In the genomic region with DNA sequence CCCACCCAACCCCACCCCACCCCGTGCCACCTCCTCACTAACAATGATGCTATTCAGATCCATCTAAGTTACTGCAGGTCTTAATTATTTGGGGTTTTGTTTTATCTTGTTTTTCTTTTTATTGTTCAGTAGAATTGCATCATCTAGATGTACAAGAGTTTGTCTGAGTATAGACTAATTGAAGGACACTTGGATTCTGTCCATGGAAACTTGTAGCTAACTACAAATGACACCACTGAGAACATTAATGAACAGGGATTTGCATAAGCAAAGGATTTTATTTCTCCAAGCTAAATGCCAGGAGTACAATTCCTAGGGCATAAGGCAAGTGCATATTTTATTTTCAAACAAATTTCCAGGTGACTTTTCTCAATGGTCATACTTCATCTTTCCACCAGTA, we compare ENCODE assay signal across 31 mouse cellular contexts.
"Had no signal": no experiment of that assay in that cellular context is flagged by ENCODE, and none has a peak within 500 bp of the region (broad histone marks: within the 10 kb centered on the region; RNA-seq: fewer than 3 reads in every experiment).

No protein-coding gene starts in this region.

- H3K27me3 ChIP-seq: limb, embryonic 12.5 days; limb, embryonic 13.5 days; limb, embryonic 15.5 days; liver, embryonic 12.5 days; liver, embryonic 13.5 days; liver, embryonic 15.5 days; lung, embryonic 15.5 days; megakaryocyte, embryonic 14.5 days; midbrain, embryonic 12.5 days; midbrain, embryonic 13.5 days; midbrain, embryonic 15.5 days had no signal

- H3K9ac ChIP-seq: limb, embryonic 12.5 days; limb, embryonic 13.5 days; limb, embryonic 15.5 days; liver, embryonic 12.5 days; liver, embryonic 13.5 days; liver, embryonic 14.5 days; liver, embryonic 15.5 days; liver, postnatal 0 days; lung, embryonic 14.5 days; lung, embryonic 15.5 days; midbrain, embryonic 12.5 days; midbrain, embryonic 13.5 days; midbrain, embryonic 15.5 days had no signal

- H3K27ac ChIP-seq: limb, embryonic 10.5 days; limb, embryonic 12.5 days; limb, embryonic 13.5 days; limb, embryonic 15.5 days; liver, embryonic 12.5 days; liver, embryonic 13.5 days; liver, embryonic 14.5 days; liver, embryonic 15.5 days; lung, embryonic 15.5 days; macrophage; midbrain, embryonic 10.5 days; midbrain, embryonic 12.5 days; midbrain, embryonic 13.5 days; midbrain, embryonic 15.5 days had no signal

- H3K4me2 ChIP-seq: limb, embryonic 12.5 days; limb, embryonic 13.5 days; limb, embryonic 15.5 days; liver, embryonic 11.5 days; liver, embryonic 12.5 days; liver, embryonic 13.5 days; liver, embryonic 15.5 days; lung, embryonic 14.5 days; lung, embryonic 15.5 days; midbrain, embryonic 11.5 days; midbrain, embryonic 12.5 days; midbrain, embryonic 13.5 days; midbrain, embryonic 15.5 days had no signal

- H3K9me3 ChIP-seq: limb, embryonic 10.5 days; limb, embryonic 12.5 days; limb, embryonic 13.5 days; limb, embryonic 15.5 days; liver, embryonic 12.5 days; liver, embryonic 13.5 days; liver, embryonic 15.5 days; lung, embryonic 15.5 days; megakaryocyte, embryonic 14.5 days; midbrain, embryonic 10.5 days; midbrain, embryonic 12.5 days; midbrain, embryonic 13.5 days; midbrain, embryonic 15.5 days had no signal

- ATAC-seq: liver, embryonic 12.5 days; liver, postnatal 0 days; lung, postnatal 0 days; midbrain, embryonic 13.5 days; midbrain, embryonic 15.5 days; midbrain, embryonic 16.5 days had no signal

- H3K4me1 ChIP-seq: limb, embryonic 10.5 days; limb, embryonic 12.5 days; limb, embryonic 13.5 days; limb, embryonic 15.5 days; liver, embryonic 12.5 days; liver, embryonic 13.5 days; liver, embryonic 15.5 days; lung, embryonic 15.5 days; midbrain, embryonic 10.5 days; midbrain, embryonic 12.5 days; midbrain, embryonic 13.5 days; midbrain, embryonic 15.5 days had no signal

- DNase-seq: left cerebral cortex, postnatal 4 days; liver; liver, embryonic 13.5 days; liver, postnatal 0 days; lung, adult 18-20 months; lung, adult 2 months; lung, embryonic 14.5 days; lung, postnatal 10 days; lung, postnatal 14 days; lung, postnatal 36 days; lung, postnatal 4 days; midbrain, embryonic 14.5 days had no signal

- H3K4me3 ChIP-seq: limb, embryonic 10.5 days; limb, embryonic 12.5 days; limb, embryonic 13.5 days; limb, embryonic 15.5 days; liver, embryonic 12.5 days; liver, embryonic 13.5 days; liver, embryonic 15.5 days; lung, embryonic 15.5 days; megakaryocyte, embryonic 14.5 days; midbrain, embryonic 10.5 days; midbrain, embryonic 12.5 days; midbrain, embryonic 13.5 days; midbrain, embryonic 15.5 days; myocyte had no signal

- H3K36me3 ChIP-seq: limb, embryonic 10.5 days; limb, embryonic 12.5 days; limb, embryonic 13.5 days; limb, embryonic 15.5 days; liver, embryonic 12.5 days; liver, embryonic 13.5 days; liver, embryonic 15.5 days; lung, embryonic 15.5 days; midbrain, embryonic 10.5 days; midbrain, embryonic 12.5 days; midbrain, embryonic 13.5 days; midbrain, embryonic 15.5 days had no signal
